Mouse (Mus musculus): ENCODE data around the gene Ccdc33. TPM values are rescaled to one million over a fixed set of nuclear protein-coding genes. Genes with fewer than 3 reads are reported as not detected.

The Ccdc33 gene
- total and polyA plus RNA-seq, 2 experiments, result not detected

DNA sequence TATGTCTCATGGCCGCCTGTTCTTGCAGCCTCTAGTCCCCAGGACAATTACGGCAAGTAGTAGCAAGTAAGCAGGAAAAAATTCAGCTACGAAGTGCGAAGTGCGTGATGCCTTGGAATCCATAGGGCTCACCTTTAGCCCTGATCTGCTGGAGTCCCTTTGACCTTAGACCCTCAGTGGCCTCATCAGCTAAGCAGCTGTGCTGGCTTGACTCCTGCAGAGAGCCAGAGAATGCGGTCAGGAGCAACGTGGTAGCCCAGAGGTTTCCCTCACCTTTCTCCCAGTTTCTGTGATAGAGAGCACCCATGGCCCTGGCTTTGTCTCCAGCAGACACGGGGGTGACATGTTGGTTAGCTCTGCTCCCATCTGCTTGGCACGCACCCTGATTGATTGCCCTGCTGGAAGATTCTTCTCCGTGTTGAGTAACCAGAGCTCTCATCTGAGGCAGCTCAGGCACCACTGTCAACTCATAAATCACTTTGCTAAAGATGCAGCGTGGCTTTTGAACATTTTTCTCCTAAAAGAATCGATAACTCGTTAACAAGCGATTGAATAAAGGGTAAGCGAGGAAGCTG is 12.9 kb downstream of the Ccdc33 start:
- Histone ChIP-seq H3K4me3 (ENCODE audit: insufficient read depth, low read depth, low read length) (no peak overlapping the region), H3K9ac (ENCODE audit: low read depth, low read length) (no peak overlapping the region), H3K27ac (replicated peaks; ENCODE audit: insufficient read depth, low read depth, low read length) (no peak overlapping the region), H3K27me3 (ENCODE audit: control insufficient read depth, insufficient read depth, low read length) (no peaks in the 10 kb centered on the region), H3K4me1 (ENCODE audit: control insufficient read depth, insufficient read depth, low read length) (peaks cover 9% of the 10 kb centered on the region), H3K36me3 (ENCODE audit: control insufficient read depth, insufficient read depth, low read length) (no peaks in the 10 kb centered on the region), H3K79me2 (ENCODE audit: control insufficient read depth, insufficient read depth, low read length) (no peaks in the 10 kb centered on the region)
- peak; percentile 97 for DNase-seq (ENCODE audit: extremely low read depth, low read depth, low spot score)
- 33% methylated on average over 15 of the region's 15 CpGs for WGBS
- no peak for TF ChIP-seq POLR2A (IDR thresholded peaks at IDR 0.05; ENCODE audit: extremely low read depth, insufficient read depth, low read length)
- TF ChIP-seq CTCF (IDR thresholded peaks at IDR 0.05; ENCODE audit: low read depth, low read length), result no peak

DNA sequence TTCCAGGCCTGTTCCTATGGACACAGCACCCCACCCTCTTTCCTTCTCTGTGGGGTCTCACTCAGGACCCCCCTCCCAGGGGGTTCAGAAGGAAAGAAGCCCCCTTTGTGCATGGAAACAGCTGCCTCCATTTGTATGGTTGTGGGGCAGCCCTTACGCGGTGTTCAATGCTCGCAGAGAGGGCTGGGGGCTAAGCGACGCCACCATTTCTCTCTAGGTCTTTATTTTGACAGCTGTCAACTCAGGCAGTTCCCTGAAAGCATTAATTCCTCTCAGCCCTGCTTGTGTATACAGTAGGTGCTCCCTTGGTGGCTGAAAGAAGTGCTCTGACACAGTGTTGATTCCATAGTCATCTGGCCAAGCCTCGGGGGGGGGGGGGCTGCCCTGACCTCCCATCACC is 15.0 kb downstream of the Ccdc33 start:
- WGBS, result 87% methylated on average over 6 of the region's 6 CpGs
- Histone ChIP-seq H3K4me3 (ENCODE audit: insufficient read depth, low read depth, low read length) (no peak overlapping the region), H3K27me3 (ENCODE audit: control insufficient read depth, insufficient read depth, low read length) (no peaks in the 10 kb centered on the region), H3K9ac (ENCODE audit: low read depth, low read length) (no peak overlapping the region), H3K79me2 (ENCODE audit: control insufficient read depth, insufficient read depth, low read length) (no peaks in the 10 kb centered on the region), H3K4me1 (ENCODE audit: control insufficient read depth, insufficient read depth, low read length) (peaks cover 9% of the 10 kb centered on the region), H3K36me3 (ENCODE audit: control insufficient read depth, insufficient read depth, low read length) (no peaks in the 10 kb centered on the region), H3K27ac (replicated peaks; ENCODE audit: insufficient read depth, low read depth, low read length) (no peak overlapping the region)
- DNase-seq (ENCODE audit: extremely low read depth, low read depth, low spot score), result no peak
- no peak for TF ChIP-seq CTCF (IDR thresholded peaks at IDR 0.05; ENCODE audit: low read depth, low read length)
- no peak for TF ChIP-seq POLR2A (IDR thresholded peaks at IDR 0.05; ENCODE audit: extremely low read depth, insufficient read depth, low read length)

DNA sequence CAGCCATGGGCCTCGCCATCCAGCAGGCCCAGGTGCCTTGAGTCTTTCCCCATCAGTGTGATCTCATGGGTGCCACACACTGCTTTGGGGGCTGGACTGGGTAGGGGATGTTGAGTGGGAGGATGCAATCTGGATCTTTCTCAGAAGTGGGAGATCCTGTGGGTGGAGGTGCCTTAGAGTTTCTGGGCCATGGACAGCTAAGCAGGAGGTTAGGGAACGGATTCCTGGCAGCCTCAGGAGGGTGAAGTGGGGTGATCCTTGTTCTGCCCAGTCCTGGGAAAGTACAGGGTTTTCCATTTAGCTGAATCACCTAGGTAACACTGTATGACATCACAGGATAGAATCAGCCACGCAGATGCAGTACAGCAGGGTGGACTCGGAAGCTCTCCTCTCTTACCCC is 16.6 kb downstream of the Ccdc33 start:
- H3K4me3 ChIP-seq (ENCODE audit: insufficient read depth, low read depth, low read length), result no peak overlapping the region
- no peak overlapping the region for H3K9ac ChIP-seq (ENCODE audit: low read depth, low read length)
- H3K4me1 ChIP-seq (ENCODE audit: control insufficient read depth, insufficient read depth, low read length), result peaks cover 9% of the 10 kb centered on the region
- DNase-seq (ENCODE audit: extremely low read depth, low read depth, low spot score), result no peak
- WGBS, result 71% methylated on average over 4 of the region's 4 CpGs
- TF ChIP-seq CTCF (IDR thresholded peaks at IDR 0.05; ENCODE audit: low read depth, low read length) (no peak), POLR2A (IDR thresholded peaks at IDR 0.05; ENCODE audit: extremely low read depth, insufficient read depth, low read length) (no peak)
- no peaks in the 10 kb centered on the region for H3K79me2 ChIP-seq (ENCODE audit: control insufficient read depth, insufficient read depth, low read length)
- no peaks in the 10 kb centered on the region for H3K36me3 ChIP-seq (ENCODE audit: control insufficient read depth, insufficient read depth, low read length)
- H3K27me3 ChIP-seq (ENCODE audit: control insufficient read depth, insufficient read depth, low read length), result no peaks in the 10 kb centered on the region
- no peak overlapping the region for H3K27ac ChIP-seq (replicated peaks; ENCODE audit: insufficient read depth, low read depth, low read length)

DNA sequence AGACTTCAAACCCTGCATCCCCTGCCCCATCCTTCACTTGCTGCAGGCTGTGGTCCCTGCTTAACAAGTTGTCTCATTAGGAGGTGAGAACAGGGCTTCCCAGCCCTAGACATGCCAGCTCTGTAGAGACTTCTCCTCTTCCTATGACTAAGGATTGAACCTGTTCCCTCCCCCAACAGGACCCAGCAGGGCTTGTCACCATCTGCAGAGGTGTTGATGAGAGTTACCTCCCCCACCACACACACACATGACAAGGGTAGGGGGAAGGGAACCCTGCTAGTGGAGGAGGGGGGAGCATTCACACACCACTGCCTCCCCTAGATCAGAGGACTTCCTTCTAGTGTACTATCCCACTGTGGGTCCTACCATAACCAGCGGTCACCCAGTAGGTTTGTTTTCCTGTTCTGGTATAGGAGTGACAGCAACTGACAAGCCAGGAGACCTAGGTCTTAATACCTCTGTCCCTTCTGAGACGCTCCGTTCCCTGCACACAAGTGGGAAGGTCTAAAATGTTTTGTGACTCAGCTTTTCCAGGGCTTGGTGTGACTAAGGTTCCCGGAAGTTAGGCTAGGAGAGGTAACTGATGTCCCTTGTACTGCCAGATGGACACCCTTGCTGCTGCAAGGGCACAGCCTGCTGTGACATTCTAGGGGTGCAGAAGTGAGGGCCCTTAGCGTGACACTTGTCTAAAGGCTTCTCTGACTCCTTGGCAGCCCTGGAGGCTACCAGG is 18.6 kb downstream of the Ccdc33 start:
- TF ChIP-seq POLR2A (IDR thresholded peaks at IDR 0.05; ENCODE audit: extremely low read depth, insufficient read depth, low read length), result no peak
- no peak for TF ChIP-seq CTCF (IDR thresholded peaks at IDR 0.05; ENCODE audit: low read depth, low read length)
- Histone ChIP-seq H3K4me1 (ENCODE audit: control insufficient read depth, insufficient read depth, low read length) (no peaks in the 10 kb centered on the region), H3K36me3 (ENCODE audit: control insufficient read depth, insufficient read depth, low read length) (no peaks in the 10 kb centered on the region), H3K9ac (ENCODE audit: low read depth, low read length) (no peak overlapping the region), H3K4me3 (ENCODE audit: insufficient read depth, low read depth, low read length) (no peak overlapping the region), H3K79me2 (ENCODE audit: control insufficient read depth, insufficient read depth, low read length) (no peaks in the 10 kb centered on the region), H3K27ac (replicated peaks; ENCODE audit: insufficient read depth, low read depth, low read length) (no peak overlapping the region), H3K27me3 (ENCODE audit: control insufficient read depth, insufficient read depth, low read length) (no peaks in the 10 kb centered on the region)
- DNase-seq (ENCODE audit: extremely low read depth, low read depth, low spot score), result no peak
- 84% methylated on average over 5 of the region's 5 CpGs for WGBS

DNA sequence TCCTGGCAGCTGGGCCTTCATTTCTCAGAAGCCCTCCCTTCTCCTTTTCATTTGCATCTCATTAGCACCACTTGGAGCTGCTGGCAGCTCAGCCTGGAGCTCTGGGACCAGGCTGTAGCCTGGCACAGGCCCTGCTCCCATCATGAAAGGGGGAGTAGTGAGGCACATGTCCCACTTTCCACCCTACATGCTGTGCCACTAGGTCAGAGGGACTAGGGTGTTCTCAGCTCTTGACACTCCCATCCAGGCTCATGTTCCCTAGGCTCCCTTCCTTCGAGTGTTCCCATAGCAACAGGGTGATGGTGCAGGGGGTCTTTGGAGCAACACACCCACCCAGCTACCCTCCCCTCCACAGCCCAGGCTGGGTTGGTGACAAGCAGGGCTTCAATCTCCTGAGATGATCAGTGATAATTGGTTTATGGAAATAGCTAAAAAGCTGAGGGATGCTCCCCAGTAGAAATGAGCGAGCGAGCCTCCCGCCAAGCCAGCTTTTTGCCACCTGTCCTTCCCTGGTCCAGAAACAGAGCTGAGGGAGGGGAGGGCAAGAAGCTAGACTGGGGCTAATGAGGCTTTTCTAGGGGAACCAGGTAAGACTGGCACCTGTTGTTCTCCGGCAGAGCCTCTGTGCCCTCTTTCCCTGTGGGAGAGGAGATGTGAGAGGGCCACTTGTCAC is 21.9 kb downstream of the Ccdc33 start:
- 86% methylated on average over 5 of the region's 5 CpGs for WGBS
- no peaks in the 10 kb centered on the region for H3K79me2 ChIP-seq (ENCODE audit: control insufficient read depth, insufficient read depth, low read length)

More for the DNA sequence above, 21.9 kb downstream of the Ccdc33 start:
- H3K27me3 ChIP-seq (ENCODE audit: control insufficient read depth, insufficient read depth, low read length), result no peaks in the 10 kb centered on the region
- peaks cover 8% of the 10 kb centered on the region for H3K4me1 ChIP-seq (ENCODE audit: control insufficient read depth, insufficient read depth, low read length)
- H3K36me3 ChIP-seq (ENCODE audit: control insufficient read depth, insufficient read depth, low read length), result no peaks in the 10 kb centered on the region
- H3K4me3 ChIP-seq (ENCODE audit: insufficient read depth, low read depth, low read length), result no peak overlapping the region
- TF ChIP-seq CTCF (IDR thresholded peaks at IDR 0.05; ENCODE audit: low read depth, low read length), result no peak
- TF ChIP-seq POLR2A (IDR thresholded peaks at IDR 0.05; ENCODE audit: extremely low read depth, insufficient read depth, low read length), result no peak
- H3K27ac ChIP-seq (replicated peaks; ENCODE audit: insufficient read depth, low read depth, low read length), result no peak overlapping the region
- H3K9ac ChIP-seq (ENCODE audit: low read depth, low read length), result no peak overlapping the region
- DNase-seq (ENCODE audit: extremely low read depth, low read depth, low spot score), result no peak
